8 mouse cellular contexts compared by ENCODE assay signal in genomic region chr6:134922511-134923195, GRCm38 (mm10). TPM values are rescaled to one million over a fixed set of nuclear protein-coding genes. Genes with fewer than 3 reads are reported as not detected.
DNase-seq lines count a peak whose midpoint lies in the region; TF ChIP-seq lines count a peak whose summit lies in the region.

No protein-coding gene starts in this region.

- peak overlapping the region; percentile 8; the same call in 1 of the 2 replicates for H3K27ac ChIP-seq in forebrain, embryonic 10.5 days
- no peak overlapping the region for H3K27ac ChIP-seq in liver, adult 2 months (replicated peaks; ENCODE audit: insufficient read depth, low read depth, low read length)
- peak overlapping the region; percentile 74 for H3K27ac ChIP-seq in small intestine, adult 2 months (ENCODE audit: insufficient read depth, low read depth, low read length)

- peak overlapping the region; percentile 4 for H3K4me3 ChIP-seq in lung, adult 2 months (replicated peaks; ENCODE audit: extremely low read depth, low read depth, low read length)
- peak overlapping the region; percentile 94 for H3K4me3 ChIP-seq in forebrain, embryonic 10.5 days
- no peak overlapping the region for H3K4me3 ChIP-seq in liver, adult 2 months (ENCODE audit: insufficient read depth, low read depth, low read length)
- H3K4me3 ChIP-seq in small intestine, adult 2 months (ENCODE audit: low read depth, low read length) = no peak overlapping the region

- no peak for DNase-seq in lung, adult 2 months
- DNase-seq in lung, postnatal 10 days = no peak
- DNase-seq in forebrain, embryonic 10.5 days (ENCODE audit: extremely low spot score, low spot score) = no peak
- peak; percentile 35 for DNase-seq in liver, adult 2 months (ENCODE audit: extremely low read depth, low read depth, low spot score)
- DNase-seq in ovary, postnatal 14 days (ENCODE audit: low spot score) = no peak
- DNase-seq in spleen, postnatal 4 days (ENCODE audit: low spot score in 2 of 2) = no peak
- DNase-seq in gastrocnemius, postnatal 10 days = no peak

- WGBS in lung, adult 2 months = 17% methylated on average over 9 of the region's 9 CpGs
- 73% methylated on average over 9 of the region's 9 CpGs for WGBS in forebrain, embryonic 10.5 days
- 42% methylated on average over 9 of the region's 9 CpGs for WGBS in liver, adult 2 months
- 2% methylated on average over 9 of the region's 9 CpGs for WGBS in small intestine, adult 2 months

- H3K9ac ChIP-seq in liver, adult 2 months (ENCODE audit: low read depth, low read length) = no peak overlapping the region

- peaks cover 9% of the 10 kb centered on the region; the same call in 1 of the 2 replicates for H3K79me2 ChIP-seq in liver, adult 2 months (ENCODE audit: control insufficient read depth, insufficient read depth, low read length)

- no peaks in the 10 kb centered on the region for H3K4me1 ChIP-seq in lung, adult 2 months (ENCODE audit: control insufficient read depth, insufficient read depth, low read length)
- peaks cover 83% of the 10 kb centered on the region for H3K4me1 ChIP-seq in forebrain, embryonic 10.5 days
- peaks cover 5% of the 10 kb centered on the region; the same call in 1 of the 2 replicates for H3K4me1 ChIP-seq in liver, adult 2 months (ENCODE audit: control insufficient read depth, insufficient read depth, low read length)
- H3K4me1 ChIP-seq in small intestine, adult 2 months (ENCODE audit: control insufficient read depth, insufficient read depth, insufficient read length, low read length) = peaks cover 2% of the 10 kb centered on the region

- H3K27me3 ChIP-seq in forebrain, embryonic 10.5 days (ENCODE audit: poor library complexity, severe bottlenecking) = peaks cover 14% of the 10 kb centered on the region
- no peaks in the 10 kb centered on the region for H3K27me3 ChIP-seq in liver, adult 2 months (ENCODE audit: control insufficient read depth, insufficient read depth, low read length)
- H3K27me3 ChIP-seq in small intestine, adult 2 months (ENCODE audit: control insufficient read depth, insufficient read depth, low read length) = no peaks in the 10 kb centered on the region

- no peak for TF ChIP-seq POLR2A in lung, adult 2 months (IDR thresholded peaks at IDR 0.05; ENCODE audit: borderline replicate concordance, extremely low read depth, low read depth, low read length)
- TF ChIP-seq POLR2A in liver, adult 2 months (IDR thresholded peaks at IDR 0.05; ENCODE audit: extremely low read depth, insufficient read depth, low read length) = no peak
- TF ChIP-seq POLR2A in small intestine, adult 2 months (IDR thresholded peaks at IDR 0.05; ENCODE audit: low read depth, low read length) = no peak

- no peak for TF ChIP-seq CTCF in lung, adult 2 months (IDR thresholded peaks at IDR 0.05; ENCODE audit: insufficient read depth, low read length)
- no peak for TF ChIP-seq CTCF in liver, adult 2 months (IDR thresholded peaks at IDR 0.05; ENCODE audit: low read depth, low read length)
- TF ChIP-seq CTCF in small intestine, adult 2 months (IDR thresholded peaks at IDR 0.05; ENCODE audit: extremely low read depth, insufficient read length, insufficient replicate concordance, low read depth, low read length) = no peak

- peaks cover 33% of the 10 kb centered on the region for H3K36me3 ChIP-seq in forebrain, embryonic 10.5 days (replicated peaks)
- H3K36me3 ChIP-seq in liver, adult 2 months (ENCODE audit: control insufficient read depth, insufficient read depth, low read length) = peaks cover 9% of the 10 kb centered on the region; the same call in 1 of the 2 replicates
- H3K36me3 ChIP-seq in small intestine, adult 2 months (ENCODE audit: control insufficient read depth, insufficient read depth, low read length) = peaks cover 8% of the 10 kb centered on the region

- H3K9me3 ChIP-seq in forebrain, embryonic 10.5 days = no peaks in the 10 kb centered on the region

RNA-seq across cellular contexts. Expression of gene Cdkn1b, which starts 2.5 kb away (rescaled TPM):
- 26.9 and 31.6 TPM in 2 replicates for polyA plus RNA-seq in lung, adult 2 months (2012; rRNA removed)
- polyA plus RNA-seq in forebrain, embryonic 10.5 days (2016; fragmentation: Nextera tagmentation; extraction: Ambion mirVana) = 17.9 and 19.0 TPM in 2 replicates
- total RNA-seq in liver, adult 2 months (2014; rRNA removed) = 14.4 and 16.2 TPM in 2 replicates
- polyA plus RNA-seq in liver, adult 2 months (2012; rRNA removed) = 7.1 and 8.6 TPM in 2 replicates
- 5.8 and 16.3 TPM in 2 replicates for polyA plus RNA-seq in small intestine, adult 2 months (2012; rRNA removed)
- total RNA-seq in gastrocnemius, postnatal 10 days (2021) = 10 to 100 TPM; 47.0 to 51.8 TPM

RNA-seq across cellular contexts. Expression of gene Gpr19, which starts 24.3 kb away (rescaled TPM):
- 6.0 and 9.2 TPM in 2 replicates for polyA plus RNA-seq in lung, adult 2 months (2012; rRNA removed)
- polyA plus RNA-seq in forebrain, embryonic 10.5 days (2016; fragmentation: Nextera tagmentation; extraction: Ambion mirVana) = 28.7 and 28.8 TPM in 2 replicates
- total RNA-seq in liver, adult 2 months (2014; rRNA removed) = 4.7 and 4.8 TPM in 2 replicates
- polyA plus RNA-seq in liver, adult 2 months (2012; rRNA removed) = 4.9 and 6.9 TPM in 2 replicates
- polyA plus RNA-seq in small intestine, adult 2 months (2012; rRNA removed) = 1.8 and 6.7 TPM in 2 replicates
- 1 to 10 TPM; 6.4 to 6.8 TPM for total RNA-seq in gastrocnemius, postnatal 10 days (2021)

RNA-seq across cellular contexts. Expression of gene Apold1, which starts 58.9 kb away (rescaled TPM):
- polyA plus RNA-seq in lung, adult 2 months (2012; rRNA removed) = 1.2 and 1.7 TPM in 2 replicates
- 2.5 and 3.1 TPM in 2 replicates for polyA plus RNA-seq in forebrain, embryonic 10.5 days (2016; fragmentation: Nextera tagmentation; extraction: Ambion mirVana)
- 0.55 and 1.0 TPM in 2 replicates for total RNA-seq in liver, adult 2 months (2014; rRNA removed)
- polyA plus RNA-seq in liver, adult 2 months (2012; rRNA removed) = 0.40 and 0.49 TPM in 2 replicates
- 0.43 and 0.63 TPM in 2 replicates for polyA plus RNA-seq in small intestine, adult 2 months (2012; rRNA removed)
- total RNA-seq in gastrocnemius, postnatal 10 days (2021) = 1 to 10 TPM; 3.7 to 5.2 TPM

Comparison
In these comparisons a context has a peak if more than half of its experiments do, and no peak if none do; other contexts are left out.
1. H3K4me3 ChIP-seq: peak in lung, adult 2 months (single experiment) and forebrain, embryonic 10.5 days (single experiment); none in liver, adult 2 months (single experiment) and small intestine, adult 2 months (single experiment).